Mouse (Mus musculus) midbrain, embryonic 16.5 days (tissue): ENCODE measurements around the gene Gfap. TPM values are rescaled to one million over a fixed set of nuclear protein-coding genes. Genes with fewer than 3 reads are reported as not detected.

ENCODE experiments used
- ATAC-seq: fragments of 200-750 bp; cut with Nextera tagmentation; 2 replicates; pipeline ENCODE4 v1.8.0; 2017; ENCODE audit warnings: moderate TSS enrichment
- H3K27ac ChIP-seq: fragments of 300-500 bp; sonication (generic); 2 replicates; pipeline ENCODE4 v1.5.1; 2014; ENCODE audit warnings: mild to moderate bottlenecking, low read length, mixed read lengths
- H3K27me3 ChIP-seq: fragments of 300-500 bp; sonication (generic); 2 replicates; pipeline ENCODE4 v1.6.1; 2014; ENCODE audit warnings: low read depth, low read length, mixed read lengths; ENCODE audit not compliant: control insufficient read depth, insufficient read depth
- H3K36me3 ChIP-seq: fragments of 300-500 bp; sonication (generic); 2 replicates; pipeline ENCODE4 v1.6.1; 2014; ENCODE audit warnings: mild to moderate bottlenecking, low read length, moderate library complexity, mixed read lengths; ENCODE audit not compliant: control insufficient read depth, insufficient read depth
- H3K4me1 ChIP-seq: fragments of 300-500 bp; sonication (generic); 2 replicates; pipeline ENCODE4 v1.6.1; 2014; ENCODE audit warnings: mild to moderate bottlenecking, low read length, mixed read lengths; ENCODE audit not compliant: control insufficient read depth, insufficient read depth
- H3K4me2 ChIP-seq: fragments of 300-500 bp; sonication (generic); 2 replicates; pipeline ENCODE4 v1.6.1; 2014; ENCODE audit warnings: mild to moderate bottlenecking, low read length, mixed read lengths
- H3K4me3 ChIP-seq: fragments of 300-500 bp; sonication (generic); 2 replicates; pipeline ENCODE4 v1.5.1; 2014; ENCODE audit warnings: low read depth, mild to moderate bottlenecking, low read length, moderate library complexity, mixed read lengths
- H3K9ac ChIP-seq: fragments of 300-500 bp; sonication (generic); 2 replicates; pipeline ENCODE4 v1.6.1; 2014; ENCODE audit warnings: low read depth, low read length, mixed read lengths
- H3K9me3 ChIP-seq: fragments of 300-500 bp; sonication (generic); replicated peaks from 2 replicates; pipeline ENCODE4 v1.6.1; 2014; ENCODE audit warnings: mild to moderate bottlenecking, low read length, mixed read lengths; ENCODE audit not compliant: control insufficient read depth, poor library complexity, severe bottlenecking
- whole genome bisulfite sequencing: fragments of 180-500 bp; shearing (Covaris S2); extraction: QIAGEN DNeasy Blood & Tissue Kit; methylation state at CpG from one replicate; pipeline ENCODE4 v1.1.7; 2014; 5-methylcytosine and 5-hydroxymethylcytosine counted together
- polyA plus RNA-seq: library from polyadenylated mRNA; unstranded; fragments of >200 nt; fragmentation: Nextera tagmentation; extraction: Ambion mirVana; gene quantifications from 2 replicates; pipeline ENCODE4 v1.2.1, GENCODE M21; 2015

Gene Gfap
- polyA plus RNA-seq: 0.27 and 1.2 TPM in 2 replicates

- H3K4me1 ChIP-seq: peaks cover 4% of the 10 kb centered on the region; the same call in 1 of the 2 replicates
- WGBS: 13% methylated on average over 7 of the region's 7 CpGs
- no peaks in the 10 kb centered on the region; the same call in 1 of the 2 replicates for H3K27me3 ChIP-seq
- no peak within 1 kb of the TSS for H3K27ac ChIP-seq
- no peak within 1 kb of the TSS for H3K4me2 ChIP-seq
- H3K9ac ChIP-seq: no peak within 1 kb of the TSS
- no peaks in the 10 kb centered on the region for H3K36me3 ChIP-seq
- H3K9me3 ChIP-seq: no peaks in the 10 kb centered on the region
- no peak within 1 kb of the TSS for H3K4me3 ChIP-seq
- no peak; the same call in 1 of the 2 replicates for ATAC-seq
Observed at GRCm38 (mm10) chr11:102900763-102901162, at the start of gene Gfap. Gene Gfap (minus strand): TSS chr11:102900912.

- Histone ChIP-seq H3K27ac (no peak overlapping the region), H3K4me3 (peak overlapping the region; percentile 44), H3K9ac (peak overlapping the region; percentile 65), H3K9me3 (no peaks in the 10 kb centered on the region), H3K4me2 (peak overlapping the region; percentile 77), H3K4me1 (peaks cover 30% of the 10 kb centered on the region), H3K36me3 (no peaks in the 10 kb centered on the region), H3K27me3 (peaks cover 66% of the 10 kb centered on the region)
- 2% methylated on average over 36 of the region's 51 CpGs for WGBS
- ATAC-seq: no peak
Observed at GRCm38 (mm10) chr11:102948043-102948961, 47.6 kb upstream of the Gfap start.

DNA sequence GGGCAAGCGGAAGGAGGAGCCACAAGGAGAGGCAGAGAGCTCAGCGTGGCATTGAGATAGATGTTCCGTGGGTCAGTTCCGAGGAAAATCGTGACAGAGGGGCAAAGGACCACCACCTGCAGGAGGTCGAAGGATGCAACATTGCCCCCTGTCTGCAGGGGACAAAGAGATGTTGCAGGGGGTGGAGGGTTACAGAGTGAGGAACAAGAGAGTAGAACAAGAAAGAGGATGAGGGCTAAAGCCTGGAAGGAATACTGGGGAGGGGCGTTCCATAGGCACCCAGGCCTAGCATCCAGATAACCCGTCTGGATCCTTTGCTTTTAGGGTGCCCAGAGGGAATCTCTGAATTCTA, 46.3 kb upstream of the Gfap start:
- WGBS: 6% methylated on average over 8 of the region's 8 CpGs
- Histone ChIP-seq H3K4me1 (peaks cover 30% of the 10 kb centered on the region), H3K9ac (no peak overlapping the region), H3K4me2 (peak overlapping the region; percentile 61), H3K4me3 (peak overlapping the region; percentile 42), H3K9me3 (no peaks in the 10 kb centered on the region), H3K27ac (no peak overlapping the region), H3K27me3 (peaks cover 76% of the 10 kb centered on the region), H3K36me3 (no peaks in the 10 kb centered on the region)
- 0 out of 2 replicates have a peak, but pooled peaks have one; percentile 4 for ATAC-seq

DNA sequence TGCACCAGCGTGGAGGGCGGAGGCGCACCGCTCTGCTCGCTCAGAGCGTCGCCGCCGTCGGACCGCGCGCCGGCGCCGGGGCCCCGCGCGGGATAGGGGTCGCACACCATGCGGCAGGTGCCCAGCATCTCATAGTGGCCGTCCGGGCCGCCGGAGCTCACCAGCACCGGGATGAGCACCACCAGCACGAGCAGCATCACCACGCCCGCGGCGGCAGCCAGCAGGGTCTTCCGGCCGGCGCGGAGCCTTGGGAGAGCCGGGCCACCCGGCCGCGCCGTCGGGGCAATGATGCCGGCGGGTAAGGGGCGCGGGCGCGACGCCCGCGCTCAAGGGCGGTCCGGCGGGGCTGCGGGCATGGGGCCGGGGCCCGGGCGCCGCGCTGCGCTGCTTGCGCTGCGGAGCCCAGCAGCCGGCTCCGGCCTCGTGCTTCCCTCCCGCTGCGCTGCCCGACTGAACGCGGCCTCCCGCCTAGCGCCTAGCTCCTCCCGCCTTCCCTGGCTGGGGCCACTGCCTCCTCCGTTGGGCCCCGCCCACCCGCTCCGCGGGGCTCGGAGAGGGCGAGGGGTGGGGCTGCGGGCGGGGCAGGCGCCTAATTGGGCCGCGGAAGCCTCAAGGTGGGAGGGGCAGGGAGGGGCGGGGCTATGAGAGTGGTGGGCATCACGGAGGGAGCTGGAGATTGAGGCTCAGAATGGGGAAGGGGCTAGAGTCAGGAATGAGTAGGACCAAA, 45.7 kb upstream of the Gfap start, which contains the start of gene C1ql1:
TSS of gene C1ql1 (minus strand) at position 424 of the 727 bp plus-strand sequence.
- H3K4me1 ChIP-seq: peaks cover 30% of the 10 kb centered on the region
- peak within 1 kb of the TSS; percentile 48 for H3K9ac ChIP-seq
- peaks cover 76% of the 10 kb centered on the region for H3K27me3 ChIP-seq
- peak; percentile 41; the same call in 1 of the 2 replicates for ATAC-seq
- H3K36me3 ChIP-seq: no peaks in the 10 kb centered on the region
- H3K4me2 ChIP-seq: peak within 1 kb of the TSS; percentile 61
- H3K4me3 ChIP-seq: peak within 1 kb of the TSS; percentile 42
- H3K27ac ChIP-seq: no peak within 1 kb of the TSS
- H3K9me3 ChIP-seq: no peaks in the 10 kb centered on the region
- under 1% methylated on average over 83 of the region's 87 CpGs for WGBS

- Histone ChIP-seq H3K27me3 (peaks cover 76% of the 10 kb centered on the region), H3K9ac (peak overlapping the region; percentile 20; the same call in 1 of the 2 replicates), H3K4me1 (peaks cover 30% of the 10 kb centered on the region), H3K36me3 (no peaks in the 10 kb centered on the region), H3K9me3 (no peaks in the 10 kb centered on the region), H3K27ac (no peak overlapping the region), H3K4me3 (peak overlapping the region; percentile 42), H3K4me2 (peak overlapping the region; percentile 61)
- no peak for ATAC-seq
- WGBS: 1% methylated on average over 53 of the region's 54 CpGs
Observed at GRCm38 (mm10) chr11:102945306-102946264, 44.9 kb upstream of the Gfap start.

GRCm38 (mm10) chr11:102941236-102941635, 40.5 kb upstream of the Gfap start:
- no peak for ATAC-seq
- Histone ChIP-seq H3K9ac (no peak overlapping the region), H3K27me3 (peaks cover 39% of the 10 kb centered on the region), H3K4me2 (no peak overlapping the region), H3K4me1 (peaks cover 13% of the 10 kb centered on the region), H3K36me3 (no peaks in the 10 kb centered on the region), H3K9me3 (no peaks in the 10 kb centered on the region), H3K27ac (no peak overlapping the region), H3K4me3 (no peak overlapping the region)
- 70% methylated on average over 6 of the region's 6 CpGs for WGBS

GRCm38 (mm10) chr11:102939024-102939675, 38.4 kb upstream of the Gfap start:
- Histone ChIP-seq H3K27me3 (peaks cover 19% of the 10 kb centered on the region), H3K9me3 (no peaks in the 10 kb centered on the region), H3K36me3 (no peaks in the 10 kb centered on the region), H3K4me3 (no peak overlapping the region), H3K9ac (no peak overlapping the region), H3K4me1 (0 out of 2 replicates have a peak, but pooled peaks cover 3% of the 10 kb centered on the region), H3K4me2 (peak overlapping the region; percentile 2; the same call in 1 of the 2 replicates), H3K27ac (no peak overlapping the region)
- WGBS: 45% methylated on average over 13 of the region's 13 CpGs
- no peak for ATAC-seq
